Mouse (Mus musculus): ENCODE results near the gene D630003M21Rik.
A peak's percentile ranks its signal among the peaks of the same experiment; 100 is the strongest.

DNA sequence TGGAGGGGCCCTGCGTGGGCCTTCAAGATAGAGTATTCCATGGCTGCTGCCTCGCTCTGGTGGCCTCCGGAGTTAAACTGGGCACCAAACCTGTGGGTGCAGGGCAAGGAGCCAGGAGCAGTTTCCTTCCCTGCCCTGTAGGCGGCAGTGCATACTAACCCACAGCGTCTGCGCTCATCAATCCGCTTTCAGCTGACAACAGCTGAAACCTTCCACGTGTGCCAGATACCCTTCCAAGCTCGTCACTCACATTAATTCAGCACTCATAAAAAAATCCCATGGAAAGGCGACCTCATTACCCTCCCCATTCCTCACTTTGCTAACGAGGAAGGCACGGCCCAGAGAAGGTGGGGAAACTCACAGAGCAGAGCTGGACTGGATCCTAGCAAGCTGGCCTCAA lies 21.2 kb downstream of the D630003M21Rik start:
- TF ChIP-seq CTCF (IDR thresholded peaks at IDR 0.05; ENCODE audit: low read depth) (peak; percentile 96), EP300 (IDR thresholded peaks at IDR 0.05; ENCODE audit: low read depth) (no peak)
